Mouse (Mus musculus): ENCODE data around the gene Thbs1. TPM values are rescaled to one million over a fixed set of nuclear protein-coding genes. Genes with fewer than 3 reads are reported as not detected.

Thbs1 gene
- polyA plus RNA-seq, 1 experiment, result not detected

GRCm38 (mm10) chr2:118162486-118162885 lies 50.8 kb downstream of the Thbs1 start:
- no peak for TF ChIP-seq GATA1 (IDR thresholded peaks at IDR 0.05; ENCODE audit: low read length)

GRCm38 (mm10) chr2:118164137-118164536 lies 52.5 kb downstream of the Thbs1 start:
- TF ChIP-seq GATA1 (IDR thresholded peaks at IDR 0.05; ENCODE audit: low read length), result no peak

- TF ChIP-seq GATA1 (IDR thresholded peaks at IDR 0.05; ENCODE audit: low read length), result no peak
Observed at GRCm38 (mm10) chr2:118165691-118166090, 54.0 kb downstream of the Thbs1 start.

GRCm38 (mm10) chr2:118167731-118168130 lies 56.1 kb downstream of the Thbs1 start:
- TF ChIP-seq GATA1 (IDR thresholded peaks at IDR 0.05; ENCODE audit: low read length), result no peak

GRCm38 (mm10) chr2:118168225-118168624 lies 56.5 kb downstream of the Thbs1 start:
- TF ChIP-seq GATA1 (IDR thresholded peaks at IDR 0.05; ENCODE audit: low read length), result no peak

GRCm38 (mm10) chr2:118174558-118175383 lies 63.1 kb downstream of the Thbs1 start:
- no peak for TF ChIP-seq GATA1 (IDR thresholded peaks at IDR 0.05; ENCODE audit: low read length)

Other genes with a start within 250 kb of the Thbs1 start
- gene Fsip1, start 145.1 kb downstream of the Thbs1 start, polyA plus RNA-seq (2012), result not detected in 2 replicates